Mouse (Mus musculus): Measurements from ENCODE around the gene Ing1.
A peak's percentile ranks its signal among the peaks of the same experiment; 100 is the strongest.

Gene Ing1

DNA sequence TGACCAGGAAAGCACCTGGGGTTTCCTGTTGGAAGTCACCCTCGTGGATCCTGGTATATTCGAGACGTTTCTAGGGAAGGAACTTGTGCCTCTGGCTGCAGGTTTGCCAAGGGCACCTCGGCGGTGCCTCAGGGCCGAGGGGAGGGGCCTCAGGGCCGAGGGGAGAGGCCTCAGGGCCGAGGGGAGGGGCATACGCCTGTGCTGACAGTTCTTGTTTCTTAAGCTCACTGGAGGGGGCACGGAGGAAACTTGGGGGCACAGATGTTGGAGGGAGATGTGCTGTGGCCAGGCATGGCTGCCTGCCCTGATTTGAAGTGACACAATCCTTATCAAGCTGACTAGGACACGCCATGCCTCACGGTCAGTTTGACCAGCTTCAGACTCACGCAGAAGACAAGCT lies 36.9 kb downstream of the Ing1 start:
- DNase-seq = no peak

DNA sequence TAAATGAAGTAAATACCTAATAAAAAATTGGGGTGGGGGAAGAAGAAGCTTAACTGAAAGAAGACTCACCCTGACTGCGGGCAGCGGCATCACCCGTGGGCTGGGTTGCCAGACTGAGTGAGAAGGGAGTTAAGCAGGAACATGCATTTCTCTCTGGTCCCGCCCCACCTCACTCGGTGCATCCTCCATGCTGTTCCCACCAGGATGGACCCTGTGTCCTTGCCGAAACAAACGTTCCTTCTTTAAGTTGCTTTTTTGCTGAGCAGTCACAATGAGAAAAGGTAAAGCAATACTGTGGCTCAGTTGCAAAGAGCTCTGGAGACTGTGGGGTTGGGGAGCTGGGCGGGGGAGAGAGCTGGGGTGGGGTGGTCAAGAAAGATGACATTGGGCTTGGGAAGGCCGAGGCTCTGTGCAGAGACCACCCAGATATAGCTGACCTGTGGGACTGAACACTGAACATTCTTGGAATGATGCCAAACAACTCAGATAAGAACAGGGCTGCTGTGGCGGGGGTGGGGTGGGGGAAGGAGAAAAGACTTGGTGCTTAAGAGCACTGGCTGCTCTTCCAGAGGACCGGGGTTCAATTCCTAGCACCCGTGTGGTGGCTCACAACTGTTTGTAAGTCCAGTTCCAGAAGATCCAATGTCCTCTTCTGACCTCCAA lies 38.0 kb downstream of the Ing1 start:
- no peak for DNase-seq

DNA sequence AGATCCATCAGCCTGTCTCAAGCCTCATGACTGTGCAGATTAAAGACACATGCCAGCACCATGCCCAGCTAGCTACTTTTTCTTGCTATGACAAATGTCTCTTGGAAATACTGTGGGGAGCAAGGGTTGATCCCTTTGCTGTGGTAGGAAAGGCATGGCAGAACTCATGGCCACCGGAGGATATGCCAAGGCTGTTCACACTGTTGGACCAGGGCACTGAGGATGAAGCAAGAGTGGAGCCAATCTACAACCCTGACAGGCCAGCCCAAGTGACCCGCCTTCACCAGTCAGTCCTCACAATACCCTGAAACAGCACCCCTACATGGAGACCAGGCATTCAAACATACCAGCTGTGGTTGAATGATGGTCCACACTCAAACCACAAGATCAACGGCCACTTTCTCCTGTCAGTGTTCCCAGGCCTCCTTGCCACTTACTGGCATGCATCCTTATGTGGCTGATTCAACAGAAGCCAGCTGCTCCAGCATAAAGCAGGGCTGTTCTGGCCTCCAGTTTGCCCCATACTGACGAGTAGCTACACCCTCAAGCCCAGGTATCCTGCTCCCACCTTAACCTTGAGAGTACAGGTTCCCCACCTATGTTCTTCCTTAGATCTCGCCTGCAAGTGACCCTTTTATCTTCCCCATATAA lies 45.1 kb downstream of the Ing1 start:
- no peak for DNase-seq

DNA sequence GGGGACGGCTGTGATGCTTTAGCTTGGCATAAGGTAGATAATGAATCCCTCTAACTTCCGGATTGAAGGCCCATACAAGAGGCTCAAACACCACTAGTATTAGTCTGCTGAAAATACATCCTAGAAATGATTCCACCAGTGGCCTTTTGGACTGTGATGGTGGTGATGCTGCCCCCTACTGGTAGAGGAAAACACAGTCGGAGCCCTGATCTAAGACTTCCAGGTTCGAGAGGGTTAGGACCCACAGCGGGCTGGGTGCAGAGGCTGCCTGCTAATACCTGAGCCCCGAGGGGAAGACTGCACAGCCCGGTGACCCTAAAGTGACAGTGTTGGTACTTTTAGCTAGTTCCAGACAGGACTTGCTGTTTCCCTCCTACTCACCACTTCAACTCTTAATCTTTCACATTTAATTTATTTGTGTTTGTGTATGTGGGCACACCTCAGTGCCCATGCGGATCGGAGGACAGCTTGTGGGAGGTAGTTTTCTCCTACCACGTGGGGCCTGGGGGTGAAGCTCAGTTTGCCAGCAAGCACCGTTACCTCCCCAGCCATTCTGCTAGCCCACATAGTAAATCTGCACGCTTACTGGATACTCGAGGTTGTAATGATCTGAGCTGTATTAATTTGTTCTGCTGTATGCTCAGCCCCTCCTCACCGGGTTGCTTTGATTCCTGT lies 46.8 kb downstream of the Ing1 start:
- peak; percentile 73 for DNase-seq

DNA sequence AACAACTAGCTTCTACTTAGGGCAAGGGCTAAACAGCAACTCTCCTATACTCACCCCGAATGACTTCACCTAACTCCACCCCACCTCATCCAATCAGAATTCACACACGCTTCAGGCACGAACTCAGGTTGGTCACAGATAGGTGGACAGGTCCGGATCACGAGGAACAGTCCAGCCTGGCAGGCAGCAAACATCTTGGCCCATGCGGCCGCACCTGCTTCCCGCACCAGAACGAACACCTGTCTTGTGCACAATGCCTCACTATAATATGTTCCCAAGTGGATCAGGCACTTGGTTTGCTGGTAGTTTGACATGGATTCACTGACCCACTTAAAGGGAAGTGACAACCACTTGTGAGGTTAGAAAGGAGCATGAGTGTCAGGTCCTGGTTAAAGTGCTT lies 53.5 kb downstream of the Ing1 start:
- no peak for DNase-seq
